Mouse (Mus musculus) telencephalon, adult 2 months (tissue): ENCODE measurements around the gene Thsd7b.
A peak's percentile ranks its signal among the peaks of the same experiment; 100 is the strongest.
"Not testable (repeated sequence)": the region's sequence is repeated elsewhere in the genome, so short reads cannot be mapped to it uniquely, and the experiment has no call there.

Experiments
- DNase-seq: peaks from one replicate; pipeline ENCODE4 v3.0.0-alpha.2; 2011; ENCODE audit warnings: low read depth, low spot score

The Thsd7b gene

GRCm38 (mm10) chr1:129635146-129635545 is 362.0 kb downstream of the Thsd7b start:
- DNase-seq, result peak; percentile 35

- no peak for DNase-seq
These were observed 371.3 kb downstream of the Thsd7b start for GRCm38 (mm10) chr1:129644252-129644861.

- not testable (repeated sequence) for DNase-seq
These were observed 378.3 kb downstream of the Thsd7b start for GRCm38 (mm10) chr1:129651448-129651847.

GRCm38 (mm10) chr1:129658045-129658444 is 384.9 kb downstream of the Thsd7b start:
- peak; percentile 22 for DNase-seq

GRCm38 (mm10) chr1:129675878-129676277 is 402.8 kb downstream of the Thsd7b start:
- DNase-seq, result no peak

- DNase-seq, result no peak
These were observed 405.7 kb downstream of the Thsd7b start for GRCm38 (mm10) chr1:129678851-129679250.

GRCm38 (mm10) chr1:129705701-129706100 is 432.6 kb downstream of the Thsd7b start:
- DNase-seq, result no peak

GRCm38 (mm10) chr1:129712706-129713105 is 439.6 kb downstream of the Thsd7b start:
- peak; percentile 84 for DNase-seq

GRCm38 (mm10) chr1:129713571-129713970 is 440.5 kb downstream of the Thsd7b start:
- peak; percentile 26 for DNase-seq

- DNase-seq, result no peak
These were observed 446.5 kb downstream of the Thsd7b start for GRCm38 (mm10) chr1:129719592-129719991.

GRCm38 (mm10) chr1:129731991-129732390 is 458.9 kb downstream of the Thsd7b start:
- DNase-seq, result no peak

GRCm38 (mm10) chr1:129747595-129747994 is 474.5 kb downstream of the Thsd7b start:
- no peak for DNase-seq

- no peak for DNase-seq
These were observed 483.6 kb downstream of the Thsd7b start for GRCm38 (mm10) chr1:129756548-129757240.

- DNase-seq, result no peak
These were observed 485.9 kb downstream of the Thsd7b start for GRCm38 (mm10) chr1:129759003-129759402.

- DNase-seq, result no peak
These were observed 488.1 kb downstream of the Thsd7b start for GRCm38 (mm10) chr1:129761234-129761633.

GRCm38 (mm10) chr1:129764748-129765147 is 491.6 kb downstream of the Thsd7b start:
- DNase-seq, result no peak

- DNase-seq, result no peak
These were observed 504.0 kb downstream of the Thsd7b start for GRCm38 (mm10) chr1:129777055-129777454.

- no peak for DNase-seq
These were observed 506.4 kb downstream of the Thsd7b start for GRCm38 (mm10) chr1:129779506-129779905.

GRCm38 (mm10) chr1:129780589-129780988 is 507.5 kb downstream of the Thsd7b start:
- no peak for DNase-seq

GRCm38 (mm10) chr1:129798519-129798918 is 525.4 kb downstream of the Thsd7b start:
- DNase-seq, result no peak

- DNase-seq, result no peak
These were observed 553.8 kb downstream of the Thsd7b start for GRCm38 (mm10) chr1:129826927-129827326.

GRCm38 (mm10) chr1:129837324-129837723 is 564.2 kb downstream of the Thsd7b start:
- DNase-seq, result no peak

GRCm38 (mm10) chr1:129837776-129838175 is 564.7 kb downstream of the Thsd7b start:
- no peak for DNase-seq
